Mouse (Mus musculus) heart, adult 2 months (tissue): ENCODE measurements around the gene Tamm41.

Experiments used
- CTCF ChIP-seq: fragments of 200-600 bp; IDR thresholded peaks from 2 replicates; pipeline ENCODE4 v1.8.1; 2022; ENCODE audit warnings: antibody characterized with exemption, mild to moderate bottlenecking, moderate library complexity
- EP300 ChIP-seq: fragments of 200-500 bp; IDR thresholded peaks from 2 replicates; pipeline ENCODE4 v1.6.1; 2011; ENCODE audit warnings: low read depth, low read length, control low read depth; ENCODE audit not compliant: insufficient read depth
- POLR2A ChIP-seq: fragments of 200-500 bp; IDR thresholded peaks from 2 replicates; pipeline ENCODE4 v1.6.1; 2011; ENCODE audit warnings: mild to moderate bottlenecking, low read depth, low read length, control low read depth; ENCODE audit not compliant: insufficient read depth

DNA sequence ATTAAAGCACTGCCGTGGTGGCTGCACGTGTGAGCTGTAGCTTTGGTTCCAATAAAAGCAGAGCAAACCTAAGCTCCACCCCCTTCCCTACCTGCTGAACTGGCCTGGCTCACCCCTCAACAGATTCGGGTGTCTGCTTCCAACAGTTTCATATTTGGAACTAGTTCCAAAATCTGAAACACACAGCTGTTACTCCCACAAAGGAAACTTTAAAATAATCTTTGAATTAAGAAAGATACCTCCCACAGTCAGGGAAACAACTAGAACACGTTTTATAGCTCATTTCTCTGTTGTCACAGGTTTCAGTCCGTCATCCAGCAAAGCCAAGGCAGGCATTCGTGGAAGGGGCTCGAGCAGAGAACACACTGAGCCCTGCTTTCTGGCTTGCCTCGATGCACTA is 44.0 kb downstream of the Tamm41 start:
- TF ChIP-seq CTCF (no peak), POLR2A (no peak), EP300 (no peak)
